Mouse (Mus musculus): ENCODE measurements at regions not wholly inside any gene's neighbourhood (a gene's known extent, or its start where the extent isn't known, plus 50 kb on each side); places are given as distances from the start of the nearest gene placed in this dataset.

GRCm38 (mm10) chr10:113105771-113106430 lies 177.1 kb upstream of the Atxn7l3b start:
- no peak overlapping the region for H3K4me3 ChIP-seq
- H3K4me2 ChIP-seq (ENCODE audit: low read depth): no peak overlapping the region
- no peaks in the 10 kb centered on the region for H3K79me2 ChIP-seq (ENCODE audit: control insufficient read depth, insufficient read depth)
- no peak for TF ChIP-seq MYOD1 (IDR thresholded peaks at IDR 0.05; ENCODE audit: control insufficient read depth in 1 of 3, insufficient read length in 2 of 3, low read depth in 2 of 3)
- TF ChIP-seq POLR2AphosphoS2 (IDR thresholded peaks at IDR 0.05; ENCODE audit: insufficient read length, low read depth): no peak
- TF ChIP-seq TCF3 (IDR thresholded peaks at IDR 0.05; ENCODE audit: insufficient read length, low read depth): no peak
- TF ChIP-seq CEBPB (IDR thresholded peaks at IDR 0.05; ENCODE audit: insufficient read depth, poor library complexity, severe bottlenecking): no peak
- TF ChIP-seq REST (IDR thresholded peaks at IDR 0.05; ENCODE audit: insufficient read depth, insufficient read length): no peak
- no peak for TF ChIP-seq E2F4 (IDR thresholded peaks at IDR 0.05; ENCODE audit: insufficient read depth)
- H3K36me3 ChIP-seq (ENCODE audit: control insufficient read depth, insufficient read depth): no peaks in the 10 kb centered on the region
- no peaks in the 10 kb centered on the region for H3K27me3 ChIP-seq (ENCODE audit: control insufficient read depth, insufficient read depth, insufficient read length)
- H3ac ChIP-seq (ENCODE audit: control insufficient read depth, insufficient read length): no peak overlapping the region

GRCm38 (mm10) chr10:113105301-113105700 lies 176.5 kb upstream of the Atxn7l3b start:
- TF ChIP-seq E2F4 (IDR thresholded peaks at IDR 0.05; ENCODE audit: insufficient read depth) (no peak), CEBPB (IDR thresholded peaks at IDR 0.05; ENCODE audit: insufficient read depth, poor library complexity, severe bottlenecking) (peak; percentile 29; the same call in 1 of the 2 replicates)
- Histone ChIP-seq H3ac (ENCODE audit: control insufficient read depth, insufficient read length) (no peak overlapping the region), H3K4me3 (no peak overlapping the region), H3K79me2 (ENCODE audit: control insufficient read depth, insufficient read depth) (no peaks in the 10 kb centered on the region), H3K27me3 (ENCODE audit: control insufficient read depth, insufficient read depth, insufficient read length) (no peaks in the 10 kb centered on the region), H3K36me3 (ENCODE audit: control insufficient read depth, insufficient read depth) (no peaks in the 10 kb centered on the region), H3K4me2 (ENCODE audit: low read depth) (no peak overlapping the region)

All from myocyte (in vitro differentiated cells).